Mouse (Mus musculus) CD4-positive helper T cell, adult 2 months (primary cell): Measurements from ENCODE around the gene Krt2.

Source experiments
- DNase-seq: peaks from one replicate; pipeline ENCODE4 v3.0.0-alpha.2; 2012; ENCODE audit warnings: low read depth, missing footprints, low spot score

The Krt2 gene

GRCm38 (mm10) chr15:101817875-101818274 is at the start of gene Krt2:
Gene Krt2 (minus strand): TSS chr15:101818169.
- DNase-seq, result no peak

- DNase-seq, result no peak
These were observed 48.8 kb upstream of the Krt2 start for GRCm38 (mm10) chr15:101866754-101867153.

GRCm38 (mm10) chr15:101860421-101861130 is 42.6 kb upstream of the Krt2 start:
- DNase-seq, result no peak

- peak; percentile 24 for DNase-seq
These were observed 41.8 kb upstream of the Krt2 start for GRCm38 (mm10) chr15:101859735-101860170.

- DNase-seq, result no peak
These were observed 40.9 kb upstream of the Krt2 start for GRCm38 (mm10) chr15:101858673-101859425.

- no peak for DNase-seq
These were observed 38.7 kb upstream of the Krt2 start for GRCm38 (mm10) chr15:101856696-101857095.

- no peak for DNase-seq
These were observed 37.8 kb upstream of the Krt2 start for GRCm38 (mm10) chr15:101855732-101856131.

GRCm38 (mm10) chr15:101854294-101854693 is 36.3 kb upstream of the Krt2 start:
- no peak for DNase-seq

GRCm38 (mm10) chr15:101852571-101852970 is 34.6 kb upstream of the Krt2 start:
- DNase-seq, result no peak

- DNase-seq, result no peak
These were observed 32.7 kb upstream of the Krt2 start, which contains the start of gene Krt1 for GRCm38 (mm10) chr15:101850694-101851093. Gene Krt1 (minus strand): TSS chr15:101850794.

GRCm38 (mm10) chr15:101845971-101846403 is 28.0 kb upstream of the Krt2 start:
- DNase-seq, result peak; percentile 50

GRCm38 (mm10) chr15:101843192-101843591 is 25.2 kb upstream of the Krt2 start:
- DNase-seq, result no peak

GRCm38 (mm10) chr15:101834784-101835328 is 16.9 kb upstream of the Krt2 start:
- DNase-seq, result no peak

GRCm38 (mm10) chr15:101833131-101833530 is 15.2 kb upstream of the Krt2 start:
- DNase-seq, result no peak

- DNase-seq, result no peak
These were observed 11.5 kb upstream of the Krt2 start for GRCm38 (mm10) chr15:101829441-101829840.

- DNase-seq, result no peak
These were observed 3.8 kb upstream of the Krt2 start for GRCm38 (mm10) chr15:101821786-101822185.

GRCm38 (mm10) chr15:101803052-101803822 is 14.7 kb downstream of the Krt2 start:
- no peak for DNase-seq

GRCm38 (mm10) chr15:101802296-101802835 is 15.6 kb downstream of the Krt2 start, which contains the start of gene Krt73:
Gene Krt73 (minus strand): TSS chr15:101802346.
- no peak for DNase-seq

- no peak for DNase-seq
These were observed 27.1 kb downstream of the Krt2 start for GRCm38 (mm10) chr15:101790867-101791266.

GRCm38 (mm10) chr15:101786360-101786759 is 31.6 kb downstream of the Krt2 start, which contains the start of gene Krt72:
Gene Krt72 (minus strand): TSS chr15:101786460.
- DNase-seq, result no peak

- no peak for DNase-seq
These were observed 44.5 kb downstream of the Krt2 start for GRCm38 (mm10) chr15:101773420-101773819.
